ENCODE assay signal across 8 mouse cellular contexts in the genomic region with DNA sequence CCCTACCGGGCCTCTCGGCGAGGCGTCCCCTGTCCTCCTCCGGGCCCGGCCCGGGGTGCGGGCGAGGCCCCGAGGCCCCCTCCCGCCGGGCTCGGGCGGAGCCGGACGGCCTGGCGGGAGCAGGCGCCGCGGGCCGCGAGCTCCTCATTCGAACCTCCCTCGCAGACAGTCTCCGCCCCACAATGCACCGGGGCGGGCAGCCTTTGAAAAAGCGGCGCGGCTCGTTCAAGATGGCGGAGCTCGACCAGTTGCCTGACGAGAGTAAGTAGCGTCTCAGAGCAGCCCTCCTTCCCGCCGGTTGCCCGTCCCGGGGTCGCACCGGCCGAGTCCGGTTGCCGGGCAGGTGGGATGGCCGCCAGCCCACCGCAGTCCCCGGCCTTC. TPM values are rescaled to one million over a fixed set of nuclear protein-coding genes. Genes with fewer than 3 reads are reported as not detected.
A peak's percentile ranks its signal among the peaks of the same experiment; 100 is the strongest.
DNase-seq lines count a peak whose midpoint lies in the region; ATAC-seq and TF ChIP-seq lines count a peak whose summit lies in the region.

Lin9 (plus strand) TSS at position 14 of the 381 bp plus-strand sequence.

- no peaks in the 10 kb centered on the region for H3K9me3 ChIP-seq in ES-Bruce4 (replicated peaks; ENCODE audit: control insufficient read depth, insufficient read depth, low read length, poor library complexity, severe bottlenecking)
- no peaks in the 10 kb centered on the region for H3K9me3 ChIP-seq in forebrain, embryonic 14.5 days (replicated peaks; ENCODE audit: control insufficient read depth, low read length)

- H3K4me2 ChIP-seq in forebrain, embryonic 14.5 days (ENCODE audit: low read length): peak within 1 kb of the TSS; percentile 84

- WGBS in forebrain, embryonic 14.5 days: under 1% methylated on average over 47 of the region's 47 CpGs
- under 1% methylated on average over 47 of the region's 47 CpGs for WGBS in lung, adult 2 months

- intact Hi-C loops in heart, postnatal 25 days (cut with DNase I): loop anchor here (5.0 kb wide), 2 partner anchors 34 to 74 kb away; partner anchors contain the start of gene Parp1

- no peaks in the 10 kb centered on the region for H3K4me1 ChIP-seq in ES-Bruce4 (ENCODE audit: control insufficient read depth, insufficient read depth, low read length)
- H3K4me1 ChIP-seq in forebrain, embryonic 14.5 days (ENCODE audit: control insufficient read depth, insufficient read depth, low read length): peaks cover 8% of the 10 kb centered on the region
- peaks cover 6% of the 10 kb centered on the region for H3K4me1 ChIP-seq in lung, adult 2 months (ENCODE audit: control insufficient read depth, insufficient read depth, low read length)

- peak; percentile 96 for DNase-seq in forebrain, embryonic 14.5 days (ENCODE audit: low spot score)
- DNase-seq in heart, postnatal 25 days (ENCODE audit: low spot score): peak; percentile 70
- peak; percentile 82 to 94 for DNase-seq in layer of hippocampus, adult 18-20 months (ENCODE audit: low spot score in 2 of 2)
- peak; percentile 90 for DNase-seq in lung, adult 2 months
- peak; percentile 86 to 87 for DNase-seq in thymus, adult 18-20 months

- H3K9ac ChIP-seq in ES-Bruce4 (ENCODE audit: low read depth, poor library complexity, severe bottlenecking): peak within 1 kb of the TSS; percentile 97
- H3K9ac ChIP-seq in forebrain, embryonic 14.5 days (ENCODE audit: low read length): peak within 1 kb of the TSS; percentile 98

- H3K27me3 ChIP-seq in ES-Bruce4 (ENCODE audit: control insufficient read depth, insufficient read depth, low read length, poor library complexity, severe bottlenecking): no peaks in the 10 kb centered on the region
- no peaks in the 10 kb centered on the region for H3K27me3 ChIP-seq in forebrain, embryonic 14.5 days (replicated peaks; ENCODE audit: control insufficient read depth, insufficient read depth, low read length)

- TF ChIP-seq CTCF in ES-Bruce4 (IDR thresholded peaks at IDR 0.05; ENCODE audit: low read depth, low read length): no peak
- TF ChIP-seq CTCF in lung, adult 2 months (IDR thresholded peaks at IDR 0.05; ENCODE audit: insufficient read depth, low read length): no peak

- peak within 1 kb of the TSS; percentile 46 for H3K27ac ChIP-seq in ES-Bruce4 (ENCODE audit: insufficient read depth, low read length)
- peak within 1 kb of the TSS; percentile 93 for H3K27ac ChIP-seq in forebrain, embryonic 14.5 days (ENCODE audit: low read depth, low read length)

- peak within 1 kb of the TSS; percentile 76 for H3K4me3 ChIP-seq in ES-Bruce4 (ENCODE audit: low read depth, low read length)
- peak within 1 kb of the TSS; percentile 95 for H3K4me3 ChIP-seq in forebrain, embryonic 14.5 days (ENCODE audit: low read depth, low read length)
- H3K4me3 ChIP-seq in lung, adult 2 months (replicated peaks; ENCODE audit: extremely low read depth, low read depth, low read length): peak within 1 kb of the TSS; percentile 82

- no peak for TF ChIP-seq EP300 in ES-Bruce4 (IDR thresholded peaks at IDR 0.05; ENCODE audit: insufficient read depth, low read depth, low read length)

- peak; percentile 90 for ATAC-seq in cerebellum, adult (ENCODE audit: insufficient number of reproducible peaks, low FRiP score, low TSS enrichment)
- peak; percentile 90 for ATAC-seq in forebrain, embryonic 14.5 days
- ATAC-seq in neutrophil, adult 5-6 weeks (ENCODE audit: extremely low read depth, insufficient number of reproducible peaks, low FRiP score, poor library complexity, severe bottlenecking): peak; percentile 94

- TF ChIP-seq POLR2A in ES-Bruce4 (IDR thresholded peaks at IDR 0.05; ENCODE audit: insufficient read depth, low read length): peak; percentile 58
- TF ChIP-seq POLR2A in lung, adult 2 months (IDR thresholded peaks at IDR 0.05; ENCODE audit: borderline replicate concordance, extremely low read depth, low read depth, low read length): peak; percentile 38; the same call in 1 of the 2 replicates

- H3K36me3 ChIP-seq in ES-Bruce4 (ENCODE audit: control insufficient read depth, insufficient read depth, low read length, poor library complexity, severe bottlenecking): no peaks in the 10 kb centered on the region
- 0 out of 2 replicates have a peak, but pooled peaks cover 4% of the 10 kb centered on the region for H3K36me3 ChIP-seq in forebrain, embryonic 14.5 days (ENCODE audit: control insufficient read depth, insufficient read depth, low read length)

RNA-seq across cellular contexts. Expression of gene Lin9, which starts in this region (rescaled TPM):
- polyA plus RNA-seq in ES-Bruce4 (2011; ENCODE audit: insufficient read depth, insufficient read length, low read depth, missing spikeins): 26.8 and 30.0 TPM in 2 replicates
- polyA plus RNA-seq in forebrain, embryonic 14.5 days (2014; fragmentation: Nextera tagmentation; extraction: Ambion mirVana): 17.7 and 21.3 TPM in 2 replicates
- 1 to 10 TPM; 2.6 to 2.7 TPM for total RNA-seq in heart, postnatal 25 days (2021)
- total RNA-seq in layer of hippocampus, adult 18-20 months (2021): 1 to 10 TPM; 3.6 to 4.3 TPM
- 1.7 and 2.7 TPM in 2 replicates for polyA plus RNA-seq in lung, adult 2 months (2012; rRNA removed)
- total RNA-seq in neutrophil, adult 5-6 weeks (2017): 17.0 and 17.7 TPM in 2 replicates

Comparison
In these comparisons a context has a peak if more than half of its experiments do, and no peak if none do; other contexts are left out.
1. Peak in every context shown above with its lines: DNase-seq, ATAC-seq, H3K4me3 ChIP-seq and H3K27ac ChIP-seq.